Comparison of ENCODE assay signal across 17 mouse cellular contexts in the genomic region with DNA sequence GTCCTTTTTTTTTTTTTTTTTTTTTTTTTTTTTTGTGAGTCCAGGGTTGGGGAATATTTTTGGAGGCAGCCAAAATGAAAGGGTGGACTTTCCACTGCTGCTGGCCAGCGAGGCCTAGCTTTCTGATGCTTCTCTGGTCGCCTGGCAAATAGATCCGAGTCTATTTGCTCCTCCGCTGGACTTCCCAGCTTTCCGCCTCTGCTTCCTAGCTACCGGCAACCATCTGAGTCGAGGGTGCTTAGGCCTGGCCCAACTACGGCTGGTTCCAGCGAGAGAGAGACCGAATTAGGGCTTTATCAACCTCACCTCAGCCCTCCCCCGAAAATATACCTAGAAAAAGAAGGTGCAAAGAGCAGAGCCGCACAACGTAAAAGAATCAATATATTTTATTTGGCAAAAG. TPM values are rescaled to one million over a fixed set of nuclear protein-coding genes. Genes with fewer than 3 reads are reported as not detected.
DNase-seq lines count a peak whose midpoint lies in the region; ATAC-seq and TF ChIP-seq lines count a peak whose summit lies in the region.
"Had no signal": no experiment of that assay in that cellular context is flagged by ENCODE, and none has a peak within 500 bp of the region (broad histone marks: within the 10 kb centered on the region; RNA-seq: fewer than 3 reads in every experiment).

No protein-coding gene starts in this region.

- peak overlapping the region; percentile 30 for H3K4me3 ChIP-seq in kidney, adult 2 months (ENCODE audit: insufficient read depth, low read depth, low read length)
- 0 out of 2 replicates have a peak overlapping the region, but pooled peaks have one; percentile 11 for H3K4me3 ChIP-seq in intestine, embryonic 15.5 days (replicated peaks)
- H3K4me3 ChIP-seq in neural tube, embryonic 14.5 days (ENCODE audit: low read depth, low read length) = peak overlapping the region; percentile 88
- H3K4me3 ChIP-seq in midbrain, embryonic 14.5 days (replicated peaks; ENCODE audit: low read depth, low read length) = no peak overlapping the region
- H3K4me3 ChIP-seq: left cerebral cortex, adult 2 months; liver, embryonic 15.5 days had no signal

- H3K27me3 ChIP-seq in kidney, adult 2 months (replicated peaks; ENCODE audit: control insufficient read depth, insufficient read depth, low read length) = no peaks in the 10 kb centered on the region
- peaks cover 94% of the 10 kb centered on the region for H3K27me3 ChIP-seq in intestine, embryonic 15.5 days (replicated peaks)
- H3K27me3 ChIP-seq in neural tube, embryonic 14.5 days (ENCODE audit: control insufficient read depth, insufficient read depth, low read length) = no peaks in the 10 kb centered on the region
- peaks cover 97% of the 10 kb centered on the region for H3K27me3 ChIP-seq in midbrain, embryonic 14.5 days (ENCODE audit: control insufficient read depth, insufficient read depth, low read length)

- H3K9me3 ChIP-seq in intestine, embryonic 15.5 days = no peaks in the 10 kb centered on the region
- no peaks in the 10 kb centered on the region for H3K9me3 ChIP-seq in neural tube, embryonic 14.5 days (ENCODE audit: control insufficient read depth, low read length)
- no peaks in the 10 kb centered on the region for H3K9me3 ChIP-seq in midbrain, embryonic 14.5 days (ENCODE audit: control insufficient read depth, low read length)
- H3K9me3 ChIP-seq: liver, embryonic 15.5 days had no signal

- H3K4me1 ChIP-seq in kidney, adult 2 months (ENCODE audit: control insufficient read depth, insufficient read depth, low read length) = 0 out of 2 replicates have a peak, but pooled peaks cover 4% of the 10 kb centered on the region
- H3K4me1 ChIP-seq in intestine, embryonic 15.5 days (replicated peaks) = peaks cover 11% of the 10 kb centered on the region; the same call in 1 of the 2 replicates
- peaks cover 30% of the 10 kb centered on the region for H3K4me1 ChIP-seq in neural tube, embryonic 14.5 days (ENCODE audit: control insufficient read depth, insufficient read depth, low read length)
- no peaks in the 10 kb centered on the region for H3K4me1 ChIP-seq in midbrain, embryonic 14.5 days (ENCODE audit: control insufficient read depth, insufficient read depth, low read length)

- no peak for ATAC-seq in intestine, embryonic 15.5 days
- no peak for ATAC-seq in neural tube, embryonic 14.5 days (ENCODE audit: low read depth)
- ATAC-seq in midbrain, embryonic 14.5 days (ENCODE audit: low FRiP score, low TSS enrichment) = no peak
- ATAC-seq: activated CD4-positive, CD25-positive, alpha-beta regulatory T cell, adult 4 months had no signal

- peak overlapping the region; percentile 91 for H3K27ac ChIP-seq in kidney, adult 2 months (ENCODE audit: insufficient read depth, low read depth, low read length)
- H3K27ac ChIP-seq in intestine, embryonic 15.5 days = 0 out of 2 replicates have a peak overlapping the region, but pooled peaks have one; percentile 13
- peak overlapping the region; percentile 99 for H3K27ac ChIP-seq in neural tube, embryonic 14.5 days (ENCODE audit: low read depth, low read length)
- no peak overlapping the region for H3K27ac ChIP-seq in midbrain, embryonic 14.5 days (replicated peaks; ENCODE audit: low read depth, low read length)
- H3K27ac ChIP-seq: left cerebral cortex, adult 2 months; liver, embryonic 15.5 days had no signal

- H3K36me3 ChIP-seq in kidney, adult 2 months (ENCODE audit: control insufficient read depth, insufficient read depth, low read length) = no peaks in the 10 kb centered on the region; the same call in 1 of the 2 replicates
- H3K36me3 ChIP-seq in intestine, embryonic 15.5 days = no peaks in the 10 kb centered on the region
- H3K36me3 ChIP-seq in neural tube, embryonic 14.5 days (ENCODE audit: control insufficient read depth, insufficient read depth, low read length) = no peaks in the 10 kb centered on the region
- no peaks in the 10 kb centered on the region for H3K36me3 ChIP-seq in midbrain, embryonic 14.5 days (ENCODE audit: control insufficient read depth, insufficient read depth, low read length)
- H3K36me3 ChIP-seq: liver, embryonic 15.5 days had no signal

- 16% methylated on average over 13 of the region's 13 CpGs for WGBS in kidney, adult 2 months
- WGBS in intestine, embryonic 15.5 days = 41% methylated on average over 13 of the region's 13 CpGs
- 6% methylated on average over 13 of the region's 13 CpGs for WGBS in neural tube, embryonic 14.5 days
- 7% methylated on average over 13 of the region's 13 CpGs for WGBS in midbrain, embryonic 14.5 days

- TF ChIP-seq POLR2A in kidney, adult 2 months (IDR thresholded peaks at IDR 0.05; ENCODE audit: low read depth, low read length) = no peak

- TF ChIP-seq CTCF in kidney, adult 2 months (conservative IDR thresholded peaks at IDR 0.05; ENCODE audit: insufficient read depth, insufficient read length, low read depth, low read length) = no peak

- no peak overlapping the region for H3K9ac ChIP-seq in intestine, embryonic 15.5 days
- peak overlapping the region; percentile 98 for H3K9ac ChIP-seq in neural tube, embryonic 14.5 days (replicated peaks; ENCODE audit: low read depth, low read length)
- H3K9ac ChIP-seq in midbrain, embryonic 14.5 days (replicated peaks; ENCODE audit: low read length) = no peak overlapping the region
- H3K9ac ChIP-seq: liver, embryonic 15.5 days had no signal

- intact Hi-C loops in left cerebral cortex, postnatal 14 days (cut with DNase I) = loop anchor here (5.0 to 10.0 kb wide), 3 partner anchors 350 to 1418 kb away; no protein-coding TSS in a partner anchor

- peak; percentile 53 for DNase-seq in kidney, adult 2 months
- DNase-seq in kidney, adult 11 months = no peak
- DNase-seq in kidney, postnatal 4 days = peak; percentile 41 to 63
- DNase-seq in left cerebral cortex, postnatal 14 days (ENCODE audit: low spot score in 2 of 2) = no peak
- no peak for DNase-seq in midbrain, embryonic 14.5 days
- DNase-seq: cerebellum, adult 8-10 months; heart, postnatal 4 days; retina, postnatal 1 day; thymus, adult 2 months had no signal

- H3K4me2 ChIP-seq in intestine, embryonic 15.5 days (replicated peaks) = peak overlapping the region; percentile 94
- peak overlapping the region; percentile 99 for H3K4me2 ChIP-seq in neural tube, embryonic 14.5 days (ENCODE audit: low read depth, low read length)
- H3K4me2 ChIP-seq in midbrain, embryonic 14.5 days (ENCODE audit: low read length) = no peak overlapping the region

RNA-seq across cellular contexts. Expression of a gene that starts 1.1 kb away (rescaled TPM):
- 44.1 and 45.9 TPM in 2 replicates for polyA plus RNA-seq in kidney, adult 2 months (2012; rRNA removed)
- polyA plus RNA-seq in intestine, embryonic 15.5 days (2015; fragmentation: Nextera tagmentation; extraction: Ambion mirVana) = 7.5 and 9.4 TPM in 2 replicates
- 90.8 and 110 TPM in 2 replicates for polyA plus RNA-seq in neural tube, embryonic 14.5 days (2014; fragmentation: Nextera tagmentation; extraction: Ambion mirVana)
- not detected for total RNA-seq in left cerebral cortex, postnatal 14 days (2021)
- polyA plus RNA-seq in midbrain, embryonic 14.5 days (2014; fragmentation: Nextera tagmentation; extraction: Ambion mirVana) = not detected in 2 replicates
- total RNA-seq: left cerebral cortex, adult 2 months; MEL had no signal
- polyA plus RNA-seq: activated CD4-positive, CD25-positive, alpha-beta regulatory T cell, adult 4 months had no signal

RNA-seq across cellular contexts. Expression of a gene that starts 8.2 kb away (rescaled TPM):
- polyA plus RNA-seq in kidney, adult 2 months (2012; rRNA removed) = 36.0 and 63.1 TPM in 2 replicates
- 5.3 and 6.3 TPM in 2 replicates for polyA plus RNA-seq in intestine, embryonic 15.5 days (2015; fragmentation: Nextera tagmentation; extraction: Ambion mirVana)
- polyA plus RNA-seq in neural tube, embryonic 14.5 days (2014; fragmentation: Nextera tagmentation; extraction: Ambion mirVana) = 122 and 151 TPM in 2 replicates
- not detected for total RNA-seq in left cerebral cortex, postnatal 14 days (2021)
- not detected in 2 replicates for polyA plus RNA-seq in midbrain, embryonic 14.5 days (2014; fragmentation: Nextera tagmentation; extraction: Ambion mirVana)
- total RNA-seq: heart, adult 8-10 months; heart, postnatal 4 days; left cerebral cortex, adult 2 months; MEL had no signal

RNA-seq across cellular contexts. Expression of a gene that starts 9.6 kb away (rescaled TPM):
- polyA plus RNA-seq in kidney, adult 2 months (2012; rRNA removed) = 0.78 and 2.9 TPM in 2 replicates
- not detected in 2 replicates for polyA plus RNA-seq in intestine, embryonic 15.5 days (2015; fragmentation: Nextera tagmentation; extraction: Ambion mirVana)
- 4.2 TPM in 1 of 2 replicates, not detected in the other for polyA plus RNA-seq in neural tube, embryonic 14.5 days (2014; fragmentation: Nextera tagmentation; extraction: Ambion mirVana)
- not detected for total RNA-seq in left cerebral cortex, postnatal 14 days (2021)
- not detected in 2 replicates for polyA plus RNA-seq in midbrain, embryonic 14.5 days (2014; fragmentation: Nextera tagmentation; extraction: Ambion mirVana)
- total RNA-seq: heart, postnatal 4 days; left cerebral cortex, adult 2 months; MEL had no signal
- polyA plus RNA-seq: activated CD4-positive, CD25-positive, alpha-beta regulatory T cell, adult 4 months; liver, embryonic 15.5 days; spleen, adult 2 months had no signal

RNA-seq across cellular contexts. Expression of a gene that starts 9.6 kb away (rescaled TPM):
- 7.4 and 7.6 TPM in 2 replicates for polyA plus RNA-seq in kidney, adult 2 months (2012; rRNA removed)
- 5.8 and 6.2 TPM in 2 replicates for polyA plus RNA-seq in intestine, embryonic 15.5 days (2015; fragmentation: Nextera tagmentation; extraction: Ambion mirVana)
- 10.8 and 13.4 TPM in 2 replicates for polyA plus RNA-seq in neural tube, embryonic 14.5 days (2014; fragmentation: Nextera tagmentation; extraction: Ambion mirVana)
- total RNA-seq in left cerebral cortex, postnatal 14 days (2021) = not detected
- polyA plus RNA-seq in midbrain, embryonic 14.5 days (2014; fragmentation: Nextera tagmentation; extraction: Ambion mirVana) = not detected in 2 replicates
- total RNA-seq: left cerebral cortex, adult 2 months; MEL had no signal

RNA-seq across cellular contexts. Expression of a gene that starts 14.2 kb away (rescaled TPM):
- 2.4 and 3.4 TPM in 2 replicates for polyA plus RNA-seq in kidney, adult 2 months (2012; rRNA removed)
- polyA plus RNA-seq in intestine, embryonic 15.5 days (2015; fragmentation: Nextera tagmentation; extraction: Ambion mirVana) = 2.2 and 2.3 TPM in 2 replicates
- 10.1 and 15.7 TPM in 2 replicates for polyA plus RNA-seq in neural tube, embryonic 14.5 days (2014; fragmentation: Nextera tagmentation; extraction: Ambion mirVana)
- total RNA-seq in left cerebral cortex, postnatal 14 days (2021) = not detected
- polyA plus RNA-seq in midbrain, embryonic 14.5 days (2014; fragmentation: Nextera tagmentation; extraction: Ambion mirVana) = not detected in 2 replicates
- total RNA-seq: heart, adult 8-10 months; heart, postnatal 4 days; left cerebral cortex, adult 2 months; MEL had no signal
- polyA plus RNA-seq: activated CD4-positive, CD25-positive, alpha-beta regulatory T cell, adult 4 months; liver, embryonic 15.5 days; spleen, adult 2 months had no signal

Comparison
In these comparisons a context has a peak if more than half of its experiments do, and no peak if none do; other contexts are left out.
1. DNase-seq: peak in kidney, adult 2 months (single experiment) and kidney, postnatal 4 days (2 of 2); none in kidney, adult 11 months (single experiment), left cerebral cortex, postnatal 14 days (0 of 2) and midbrain, embryonic 14.5 days (single experiment).